Mouse (Mus musculus) intestine, embryonic 15.5 days (tissue): ENCODE data around the gene Cryzl2. TPM values are rescaled to one million over a fixed set of nuclear protein-coding genes. Genes with fewer than 3 reads are reported as not detected.
A peak's percentile ranks its signal among the peaks of the same experiment; 100 is the strongest.

Experiments used
- ATAC-seq: fragments of 200-750 bp; cut with Nextera tagmentation; 2 replicates; pipeline ENCODE4 v1.8.0; 2017; ENCODE audit warnings: moderate TSS enrichment, moderate library complexity
- H3K27ac ChIP-seq: fragments of 300-500 bp; sonication (generic); 2 replicates; pipeline ENCODE4 v1.5.1; 2015; ENCODE audit warnings: mild to moderate bottlenecking, inconsistent platforms
- H3K27me3 ChIP-seq: fragments of 300-500 bp; sonication (generic); replicated peaks from 2 replicates; pipeline ENCODE4 v1.6.1; 2015; ENCODE audit warnings: inconsistent platforms
- H3K36me3 ChIP-seq: fragments of 300-500 bp; sonication (generic); 2 replicates; pipeline ENCODE4 v1.6.1; 2015; ENCODE audit warnings: inconsistent platforms
- H3K4me1 ChIP-seq: fragments of 300-500 bp; sonication (generic); replicated peaks from 2 replicates; pipeline ENCODE4 v1.6.1; 2015; ENCODE audit warnings: inconsistent platforms
- H3K4me2 ChIP-seq: fragments of 300-500 bp; sonication (generic); replicated peaks from 2 replicates; pipeline ENCODE4 v1.6.1; 2015; ENCODE audit warnings: mild to moderate bottlenecking, inconsistent platforms
- H3K4me3 ChIP-seq: fragments of 300-500 bp; sonication (generic); replicated peaks from 2 replicates; pipeline ENCODE4 v1.5.1; 2015; ENCODE audit warnings: inconsistent platforms
- H3K9ac ChIP-seq: fragments of 300-500 bp; sonication (generic); 2 replicates; pipeline ENCODE4 v1.6.1; 2015; ENCODE audit warnings: inconsistent platforms
- H3K9me3 ChIP-seq: fragments of 300-500 bp; sonication (generic); 2 replicates; pipeline ENCODE4 v1.6.1; 2016; ENCODE audit warnings: inconsistent platforms
- WGBS: fragments of 180-500 bp; shearing (Covaris S2); methylation state at CpG from one replicate; pipeline ENCODE4 v1.1.7; 2015; 5-methylcytosine and 5-hydroxymethylcytosine counted together
- polyA plus RNA-seq: library from polyadenylated mRNA; unstranded; fragments of >200 nt; fragmentation: Nextera tagmentation; extraction: Ambion mirVana; gene quantifications from 2 replicates; pipeline ENCODE4 v1.2.1, GENCODE M21; 2015

Gene Cryzl2
- polyA plus RNA-seq, 1 experiment from 2014 or later, result 9.3 TPM

GRCm38 (mm10) chr1:157522322-157522721 is 63.9 kb downstream of the Cryzl2 start:
- no peak overlapping the region for H3K4me3 ChIP-seq
- no peaks in the 10 kb centered on the region for H3K27me3 ChIP-seq
- no peak overlapping the region for H3K9ac ChIP-seq
- no peak for ATAC-seq
- no peak overlapping the region for H3K4me2 ChIP-seq
- no peaks in the 10 kb centered on the region for H3K9me3 ChIP-seq
- 0 out of 2 replicates have a peak, but pooled peaks cover 2% of the 10 kb centered on the region for H3K4me1 ChIP-seq
- 93% methylated on average over 5 of the region's 5 CpGs for WGBS
- no peak overlapping the region for H3K27ac ChIP-seq
- no peaks in the 10 kb centered on the region for H3K36me3 ChIP-seq

GRCm38 (mm10) chr1:157524775-157525174 is 66.4 kb downstream of the Cryzl2 start:
- H3K4me2 ChIP-seq, result no peak overlapping the region
- WGBS, result 78% methylated on average over 7 of the region's 7 CpGs
- peak overlapping the region; percentile 64; the same call in 1 of the 2 replicates for H3K27ac ChIP-seq

GRCm38 (mm10) chr1:157525692-157526354 is 67.4 kb downstream of the Cryzl2 start:
- H3K27ac ChIP-seq, result peak overlapping the region; percentile 85
- no peaks in the 10 kb centered on the region for H3K36me3 ChIP-seq
- H3K9ac ChIP-seq, result no peak overlapping the region
- ATAC-seq, result peak; percentile 95
- peak overlapping the region; percentile 47 for H3K4me2 ChIP-seq
- no peaks in the 10 kb centered on the region for H3K9me3 ChIP-seq
- WGBS, result 62% methylated on average over 16 of the region's 16 CpGs
- 0 out of 2 replicates have a peak, but pooled peaks cover 2% of the 10 kb centered on the region for H3K4me1 ChIP-seq
- no peaks in the 10 kb centered on the region for H3K27me3 ChIP-seq
- peak overlapping the region; percentile 29 for H3K4me3 ChIP-seq

More at GRCm38 (mm10) chr1:157524775-157525174, 66.4 kb downstream of the Cryzl2 start:
- Histone ChIP-seq H3K4me1 (0 out of 2 replicates have a peak, but pooled peaks cover 2% of the 10 kb centered on the region), H3K9me3 (no peaks in the 10 kb centered on the region), H3K27me3 (no peaks in the 10 kb centered on the region), H3K36me3 (no peaks in the 10 kb centered on the region), H3K4me3 (no peak overlapping the region), H3K9ac (no peak overlapping the region)
- ATAC-seq, result no peak

- Histone ChIP-seq H3K4me1 (0 out of 2 replicates have a peak, but pooled peaks cover 2% of the 10 kb centered on the region), H3K36me3 (no peaks in the 10 kb centered on the region), H3K9ac (no peak overlapping the region), H3K27ac (peak overlapping the region; percentile 85), H3K9me3 (no peaks in the 10 kb centered on the region), H3K27me3 (no peaks in the 10 kb centered on the region), H3K4me2 (peak overlapping the region; percentile 34), H3K4me3 (peak overlapping the region; percentile 29)
- 40% methylated on average over 5 of the region's 5 CpGs for WGBS
- peak; percentile 80 for ATAC-seq
Measured at GRCm38 (mm10) chr1:157526625-157527024, 68.2 kb downstream of the Cryzl2 start.

- no peak overlapping the region for H3K4me3 ChIP-seq
- no peaks in the 10 kb centered on the region for H3K36me3 ChIP-seq
- H3K9me3 ChIP-seq, result no peaks in the 10 kb centered on the region
- no peak overlapping the region for H3K9ac ChIP-seq
- 60% methylated on average over 8 of the region's 8 CpGs for WGBS
- H3K4me2 ChIP-seq, result no peak overlapping the region
- no peaks in the 10 kb centered on the region for H3K27me3 ChIP-seq
- no peak for ATAC-seq
- H3K4me1 ChIP-seq, result no peaks in the 10 kb centered on the region
- H3K27ac ChIP-seq, result no peak overlapping the region
Measured at GRCm38 (mm10) chr1:157532826-157533460, 74.6 kb downstream of the Cryzl2 start.

- Histone ChIP-seq H3K36me3 (no peaks in the 10 kb centered on the region), H3K27ac (no peak overlapping the region), H3K27me3 (no peaks in the 10 kb centered on the region), H3K4me3 (no peak overlapping the region), H3K4me2 (no peak overlapping the region), H3K4me1 (no peaks in the 10 kb centered on the region), H3K9me3 (no peaks in the 10 kb centered on the region), H3K9ac (no peak overlapping the region)
- 88% methylated on average over 1 of the region's 1 CpGs for WGBS
- no peak for ATAC-seq
Measured at GRCm38 (mm10) chr1:157535571-157535970, 77.2 kb downstream of the Cryzl2 start.

- 12% methylated on average over 6 of the region's 6 CpGs for WGBS
- H3K9ac ChIP-seq, result no peak overlapping the region
- H3K9me3 ChIP-seq, result no peaks in the 10 kb centered on the region
- peak; percentile 8; the same call in 1 of the 2 replicates for ATAC-seq
- no peaks in the 10 kb centered on the region for H3K4me1 ChIP-seq
- H3K4me3 ChIP-seq, result no peak overlapping the region
- no peak overlapping the region for H3K4me2 ChIP-seq
- no peaks in the 10 kb centered on the region for H3K36me3 ChIP-seq
- no peaks in the 10 kb centered on the region for H3K27me3 ChIP-seq
- no peak overlapping the region for H3K27ac ChIP-seq
Measured at GRCm38 (mm10) chr1:157536471-157536870, 78.1 kb downstream of the Cryzl2 start.

GRCm38 (mm10) chr1:157537636-157538035 is 79.3 kb downstream of the Cryzl2 start:
- Histone ChIP-seq H3K4me1 (no peaks in the 10 kb centered on the region), H3K9ac (no peak overlapping the region), H3K4me3 (no peak overlapping the region), H3K9me3 (no peaks in the 10 kb centered on the region), H3K4me2 (no peak overlapping the region), H3K27ac (no peak overlapping the region), H3K36me3 (no peaks in the 10 kb centered on the region), H3K27me3 (no peaks in the 10 kb centered on the region)
- WGBS, result 85% methylated on average over 5 of the region's 5 CpGs
- ATAC-seq, result no peak

Other genes starting within 250 kb of the Cryzl2 start
- 5.4 TPM in 2 replicates for gene Rasal2, start 46.0 kb upstream of the Cryzl2 start, polyA plus RNA-seq
- gene Sec16b, start 48.2 kb downstream of the Cryzl2 start, polyA plus RNA-seq, result 12.1 and 12.9 TPM in 2 replicates